Mouse (Mus musculus) heart, adult 2 months (tissue): ENCODE measurements at regions not wholly inside any gene's neighbourhood (a gene's known extent, or its start where the extent isn't known, plus 50 kb on each side); places are given as distances from the start of the nearest gene placed in this dataset.

Experiments used
- DNase-seq, 2 experiments: peaks; one replicate each; pipeline ENCODE4 v3.0.0; 2021
- H3K27ac ChIP-seq: fragments of 200-600 bp; 2 replicates; pipeline ENCODE4 v1.8.1; 2022
- H3K27me3 ChIP-seq: fragments of 200-500 bp; 2 replicates; pipeline ENCODE4 v1.6.1; 2012; ENCODE audit warnings: mild to moderate bottlenecking, low read length, inconsistent platforms, mixed read lengths; ENCODE audit not compliant: control insufficient read depth, insufficient read depth
- H3K36me3 ChIP-seq: fragments of 200-500 bp; 2 replicates; pipeline ENCODE4 v1.6.1; 2012; ENCODE audit warnings: low read length, inconsistent platforms; ENCODE audit not compliant: control insufficient read depth, insufficient read depth
- H3K4me1 ChIP-seq: fragments of 200-500 bp; 2 replicates; pipeline ENCODE4 v1.6.1; 2011; ENCODE audit warnings: low read length; ENCODE audit not compliant: control insufficient read depth, insufficient read depth
- H3K4me3 ChIP-seq: fragments of 200-600 bp; 2 replicates; pipeline ENCODE4 v1.8.1; 2022
- H3K79me2 ChIP-seq: fragments of 200-500 bp; replicated peaks from 2 replicates; pipeline ENCODE4 v1.6.1; 2012; ENCODE audit warnings: mild to moderate bottlenecking, inconsistent platforms, low read length, moderate library complexity, mixed read lengths; ENCODE audit not compliant: control insufficient read depth, insufficient read depth
- H3K9ac ChIP-seq: fragments of 200-500 bp; 2 replicates; pipeline ENCODE4 v1.6.1; 2012; ENCODE audit warnings: low read depth, mild to moderate bottlenecking, control low read depth, inconsistent platforms, low read length, mixed read lengths
- CTCF ChIP-seq: fragments of 200-600 bp; IDR thresholded peaks from 2 replicates; pipeline ENCODE4 v1.8.1; 2022; ENCODE audit warnings: antibody characterized with exemption, mild to moderate bottlenecking, moderate library complexity
- EP300 ChIP-seq: fragments of 200-500 bp; IDR thresholded peaks from 2 replicates; pipeline ENCODE4 v1.6.1; 2011; ENCODE audit warnings: low read depth, low read length, control low read depth; ENCODE audit not compliant: insufficient read depth
- POLR2A ChIP-seq: fragments of 200-500 bp; IDR thresholded peaks from 2 replicates; pipeline ENCODE4 v1.6.1; 2011; ENCODE audit warnings: mild to moderate bottlenecking, low read depth, low read length, control low read depth; ENCODE audit not compliant: insufficient read depth
- WGBS: fragments of 180-500 bp; shearing (Covaris S2); methylation state at CpG from one replicate; pipeline ENCODE4 v1.1.7; 2018; 5-methylcytosine and 5-hydroxymethylcytosine counted together
- intact Hi-C: fragments of 180-260 bp; cut with DNase I; formaldehyde crosslinking; loops from one replicate; pipeline ENCODE4 v1.15.1; 2025
- microRNA-seq, 2 experiments: library from miRNA; unstranded; fragments of <30 nt; microRNA quantifications; one replicate each; pipeline ENCODE4 v1.2.0; 2021

- TF ChIP-seq POLR2A (no peak), EP300 (no peak), CTCF (no peak)
- WGBS = 10% methylated on average over 4 of the region's 4 CpGs
- Histone ChIP-seq H3K36me3 (no peaks in the 10 kb centered on the region), H3K9ac (no peak overlapping the region), H3K27ac (no peak overlapping the region), H3K4me3 (no peak overlapping the region), H3K79me2 (no peaks in the 10 kb centered on the region), H3K4me1 (no peaks in the 10 kb centered on the region), H3K27me3 (no peaks in the 10 kb centered on the region)
- DNase-seq = no peak
- intact Hi-C loops = no loop called here
Observed at GRCm38 (mm10) chr10:60892730-60893129, 61.3 kb upstream of the Unc5b start.

GRCm38 (mm10) chr10:60891476-60892170 is 60.2 kb upstream of the Unc5b start:
- H3K4me1 ChIP-seq = no peaks in the 10 kb centered on the region
- WGBS = 74% methylated on average over 13 of the region's 13 CpGs
- H3K27ac ChIP-seq = no peak overlapping the region

GRCm38 (mm10) chr10:60889792-60890191 is 58.4 kb upstream of the Unc5b start:
- H3K27me3 ChIP-seq = peaks cover 2% of the 10 kb centered on the region; the same call in 1 of the 2 replicates
- no peak for DNase-seq
- no peak overlapping the region for H3K4me3 ChIP-seq
- TF ChIP-seq POLR2A = no peak
- TF ChIP-seq CTCF = no peak
- no peak for TF ChIP-seq EP300
- no peak overlapping the region for H3K9ac ChIP-seq
- H3K27ac ChIP-seq = no peak overlapping the region
- no peaks in the 10 kb centered on the region for H3K79me2 ChIP-seq
- intact Hi-C loops = no loop called here
- 69% methylated on average over 13 of the region's 13 CpGs for WGBS
- no peaks in the 10 kb centered on the region for H3K4me1 ChIP-seq
- H3K36me3 ChIP-seq = no peaks in the 10 kb centered on the region

More at GRCm38 (mm10) chr10:60891476-60892170, 60.2 kb upstream of the Unc5b start:
- no peak for DNase-seq
- Histone ChIP-seq H3K36me3 (no peaks in the 10 kb centered on the region), H3K79me2 (no peaks in the 10 kb centered on the region), H3K4me3 (no peak overlapping the region), H3K27me3 (no peaks in the 10 kb centered on the region), H3K9ac (no peak overlapping the region)
- TF ChIP-seq CTCF = no peak
- TF ChIP-seq POLR2A = no peak
- TF ChIP-seq EP300 = no peak
- intact Hi-C loops = no loop called here

GRCm38 (mm10) chr10:60888541-60888940 is 57.2 kb upstream of the Unc5b start:
- Histone ChIP-seq H3K27me3 (peaks cover 2% of the 10 kb centered on the region; the same call in 1 of the 2 replicates), H3K36me3 (no peaks in the 10 kb centered on the region), H3K27ac (no peak overlapping the region), H3K4me3 (no peak overlapping the region), H3K4me1 (no peaks in the 10 kb centered on the region), H3K79me2 (no peaks in the 10 kb centered on the region), H3K9ac (no peak overlapping the region)
- no peak for TF ChIP-seq POLR2A
- TF ChIP-seq EP300 = no peak
- TF ChIP-seq CTCF = no peak
- intact Hi-C loops = no loop called here
- WGBS = 45% methylated on average over 7 of the region's 7 CpGs
- no peak for DNase-seq

- DNase-seq = no peak
- no peaks in the 10 kb centered on the region for H3K4me1 ChIP-seq
- no peak overlapping the region for H3K4me3 ChIP-seq
- TF ChIP-seq POLR2A = no peak
- intact Hi-C loops = no loop called here
- no peaks in the 10 kb centered on the region for H3K79me2 ChIP-seq
- no peak overlapping the region for H3K9ac ChIP-seq
- 37% methylated on average over 25 of the region's 25 CpGs for WGBS
- H3K27me3 ChIP-seq = peaks cover 2% of the 10 kb centered on the region; the same call in 1 of the 2 replicates
- no peaks in the 10 kb centered on the region for H3K36me3 ChIP-seq
- H3K27ac ChIP-seq = no peak overlapping the region
Observed at GRCm38 (mm10) chr10:60885348-60886275, 54.2 kb upstream of the Unc5b start.

- no peaks in the 10 kb centered on the region for H3K36me3 ChIP-seq
- H3K4me1 ChIP-seq = no peaks in the 10 kb centered on the region
- peaks cover 2% of the 10 kb centered on the region; the same call in 1 of the 2 replicates for H3K27me3 ChIP-seq
- WGBS = 93% methylated on average over 5 of the region's 5 CpGs
- no peak overlapping the region for H3K4me3 ChIP-seq
- intact Hi-C loops = no loop called here
- no peaks in the 10 kb centered on the region for H3K79me2 ChIP-seq
- no peak for DNase-seq
- TF ChIP-seq CTCF (no peak), EP300 (no peak), POLR2A (no peak)
- no peak overlapping the region for H3K9ac ChIP-seq
- H3K27ac ChIP-seq = no peak overlapping the region
Observed at GRCm38 (mm10) chr10:60884806-60885205, 53.4 kb upstream of the Unc5b start.

Small RNA genes lying in the stretch of these regions (microRNA-seq; reads per million reads assigned to microRNA genes)
- 0 reads per million in 2 experiments for gene Mir466j
- 0 reads per million in 2 experiments for gene Mir6408
